Mouse (Mus musculus) heart, embryonic 11.5 days (tissue): ENCODE data around the gene Robo3. TPM values are rescaled to one million over a fixed set of nuclear protein-coding genes. Genes with fewer than 3 reads are reported as not detected.

Experiments
- ATAC-seq: fragments of 200-750 bp; cut with Nextera tagmentation; replicated peaks from 2 replicates; pipeline ENCODE4 v1.8.0; 2017; ENCODE audit warnings: moderate library complexity; ENCODE audit not compliant: insufficient number of reproducible peaks, low FRiP score, low TSS enrichment
- H3K27ac ChIP-seq: fragments of 300-500 bp; sonication (generic); 2 replicates; pipeline ENCODE4 v1.5.1; 2014; ENCODE audit warnings: mild to moderate bottlenecking, low read depth, low read length
- H3K27me3 ChIP-seq: fragments of 300-500 bp; sonication (generic); 2 replicates; pipeline ENCODE4 v1.6.1; 2014; ENCODE audit warnings: mild to moderate bottlenecking, low read length, mixed read lengths; ENCODE audit not compliant: control insufficient read depth, insufficient read depth
- H3K36me3 ChIP-seq: fragments of 300-500 bp; sonication (generic); 2 replicates; pipeline ENCODE4 v1.6.1; 2014; ENCODE audit warnings: mild to moderate bottlenecking, low read length, moderate library complexity, mixed read lengths; ENCODE audit not compliant: control insufficient read depth, insufficient read depth
- H3K4me1 ChIP-seq: fragments of 300-500 bp; sonication (generic); 2 replicates; pipeline ENCODE4 v1.6.1; 2014; ENCODE audit warnings: low read length; ENCODE audit not compliant: control insufficient read depth, insufficient read depth
- H3K4me2 ChIP-seq: fragments of 300-500 bp; sonication (generic); 2 replicates; pipeline ENCODE4 v1.6.1; 2014; ENCODE audit warnings: mild to moderate bottlenecking, moderate library complexity
- H3K4me3 ChIP-seq: fragments of 300-500 bp; sonication (generic); 2 replicates; pipeline ENCODE4 v1.5.1; 2014; ENCODE audit warnings: low read depth, low read length
- H3K9ac ChIP-seq: fragments of 300-500 bp; sonication (generic); 2 replicates; pipeline ENCODE4 v1.6.1; 2014; ENCODE audit warnings: mild to moderate bottlenecking, low read depth, low read length, moderate library complexity
- H3K9me3 ChIP-seq: fragments of 300-500 bp; sonication (generic); replicated peaks from 2 replicates; pipeline ENCODE4 v1.6.1; 2016; ENCODE audit warnings: low read length; ENCODE audit not compliant: control insufficient read depth
- WGBS: fragments of 180-500 bp; shearing (Covaris S2); extraction: QIAGEN DNeasy Blood & Tissue Kit; methylation state at CpG from one replicate; pipeline ENCODE4 v1.1.7; 2014; ENCODE audit not compliant: insufficient replicate concordance; 5-methylcytosine and 5-hydroxymethylcytosine counted together
- polyA plus RNA-seq: library from polyadenylated mRNA; unstranded; fragments of >200 nt; fragmentation: Nextera tagmentation; extraction: Ambion mirVana; gene quantifications from 2 replicates; pipeline ENCODE4 v1.2.1, GENCODE M21; 2014

The Robo3 gene
- polyA plus RNA-seq, 1 experiment from 2014 or later: 0.29 TPM

DNA sequence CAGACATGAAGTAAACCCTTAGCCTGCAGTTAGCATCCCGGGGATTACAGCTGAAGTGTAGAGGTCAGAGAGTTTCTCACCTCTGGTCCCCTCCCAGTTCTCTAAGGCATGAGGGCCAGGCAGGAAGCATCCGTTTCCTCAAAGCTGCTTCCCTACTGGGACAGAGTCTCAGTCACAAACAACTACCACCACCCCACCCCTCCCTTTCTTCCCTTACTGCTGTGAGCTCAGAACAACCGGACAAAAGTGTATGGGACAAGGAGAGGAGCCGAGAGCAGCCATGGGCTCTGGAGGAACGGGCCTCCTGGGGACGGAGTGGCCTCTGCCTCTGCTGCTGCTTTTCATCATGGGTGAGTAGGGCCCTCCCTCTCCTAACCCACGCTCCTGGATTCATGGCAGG is 31.2 kb downstream of the Robo3 start, which contains the start of gene Robo4:
Gene Robo4, plus strand, starts transcription at position 96 of the 400 bp plus-strand sequence.
- no peak for ATAC-seq
- 15% methylated on average over 7 of the region's 7 CpGs for whole genome bisulfite sequencing
- H3K9me3 ChIP-seq: no peaks in the 10 kb centered on the region
- H3K4me3 ChIP-seq: no peak within 1 kb of the TSS
- no peaks in the 10 kb centered on the region for H3K36me3 ChIP-seq
- peak within 1 kb of the TSS; percentile 16; the same call in 1 of the 2 replicates for H3K4me2 ChIP-seq
- H3K27ac ChIP-seq: no peak within 1 kb of the TSS
- no peaks in the 10 kb centered on the region for H3K4me1 ChIP-seq
- 0 out of 2 replicates have a peak within 1 kb of the TSS, but pooled peaks have one; percentile 22 for H3K9ac ChIP-seq
- H3K27me3 ChIP-seq: no peaks in the 10 kb centered on the region

- Histone ChIP-seq H3K9me3 (no peaks in the 10 kb centered on the region), H3K4me3 (no peak overlapping the region), H3K4me2 (no peak overlapping the region), H3K27me3 (no peaks in the 10 kb centered on the region), H3K27ac (no peak overlapping the region), H3K9ac (no peak overlapping the region), H3K4me1 (no peaks in the 10 kb centered on the region), H3K36me3 (no peaks in the 10 kb centered on the region)
- no peak for ATAC-seq
- 56% methylated on average over 2 of the region's 2 CpGs for WGBS
These were observed 32.5 kb downstream of the Robo3 start for GRCm38 (mm10) chr9:37400585-37400984.

DNA sequence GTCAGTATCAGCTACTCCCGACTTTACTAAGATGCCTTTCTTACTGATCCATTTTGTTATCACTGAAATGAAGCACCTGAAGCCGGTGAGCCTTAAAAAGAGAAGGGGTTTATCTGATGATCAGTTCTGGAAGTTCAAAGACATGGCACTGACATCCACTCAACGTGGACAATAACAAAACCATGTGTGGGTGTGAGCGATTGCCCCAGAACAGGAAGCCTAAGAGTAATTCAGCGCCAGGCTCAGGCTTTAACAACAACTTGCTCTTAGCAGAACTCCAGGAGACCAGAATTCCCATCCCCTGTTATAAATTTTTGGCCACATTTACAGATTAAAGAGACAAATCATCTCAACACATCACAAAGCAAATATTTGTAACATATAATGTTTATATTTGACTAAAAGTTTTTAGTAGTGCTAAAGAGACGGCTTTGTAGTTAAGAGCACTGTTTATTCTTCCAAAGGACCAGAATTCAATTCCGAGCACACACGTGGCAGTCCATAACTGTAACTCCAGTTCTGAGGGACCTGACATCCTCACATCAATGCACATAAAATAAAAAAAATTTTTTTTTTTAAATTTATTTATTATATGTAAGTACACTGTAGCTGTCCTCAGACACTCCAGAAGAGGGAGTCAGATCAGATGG is 39.4 kb downstream of the Robo3 start:
- no peak overlapping the region for H3K4me2 ChIP-seq
- no peaks in the 10 kb centered on the region for H3K9me3 ChIP-seq
- H3K36me3 ChIP-seq: no peaks in the 10 kb centered on the region
- H3K27me3 ChIP-seq: no peaks in the 10 kb centered on the region
- H3K27ac ChIP-seq: no peak overlapping the region
- no peak for ATAC-seq
- H3K4me1 ChIP-seq: no peaks in the 10 kb centered on the region
- H3K4me3 ChIP-seq: no peak overlapping the region
- no peak overlapping the region for H3K9ac ChIP-seq
- 65% methylated on average over 8 of the region's 8 CpGs for WGBS

DNA sequence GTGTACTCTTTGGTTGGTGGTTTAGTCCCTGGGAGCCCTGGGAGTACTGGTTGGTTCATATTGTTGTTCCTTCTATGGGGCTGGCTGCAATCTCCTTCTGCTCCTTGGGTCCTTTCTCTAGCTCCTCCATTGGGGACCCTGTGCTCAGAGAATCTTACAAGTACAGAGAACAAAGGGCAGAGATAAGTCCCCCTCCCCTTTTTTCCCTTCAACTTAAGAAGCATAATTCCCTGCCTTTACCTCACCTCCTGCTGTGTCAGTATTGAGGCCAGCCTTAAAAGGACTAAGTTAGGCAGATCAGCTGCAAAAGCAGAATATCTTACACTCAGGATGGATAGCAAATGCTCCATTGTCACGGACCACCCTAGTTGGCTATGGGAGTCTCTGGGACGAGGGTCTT is 41.0 kb downstream of the Robo3 start:
- ATAC-seq: no peak
- WGBS: 75% methylated on average over 2 of the region's 2 CpGs

GRCm38 (mm10) chr9:37390891-37391290 is 42.2 kb downstream of the Robo3 start:
- Histone ChIP-seq H3K4me1 (no peaks in the 10 kb centered on the region), H3K4me2 (no peak overlapping the region), H3K4me3 (no peak overlapping the region), H3K9ac (no peak overlapping the region), H3K27ac (no peak overlapping the region), H3K27me3 (peaks cover 3% of the 10 kb centered on the region), H3K36me3 (no peaks in the 10 kb centered on the region), H3K9me3 (no peaks in the 10 kb centered on the region)
- ATAC-seq: no peak
- 72% methylated on average over 2 of the region's 2 CpGs for WGBS

More for the DNA sequence above, 41.0 kb downstream of the Robo3 start:
- Histone ChIP-seq H3K27me3 (no peaks in the 10 kb centered on the region), H3K4me3 (no peak overlapping the region), H3K4me2 (no peak overlapping the region), H3K27ac (no peak overlapping the region), H3K4me1 (no peaks in the 10 kb centered on the region), H3K36me3 (no peaks in the 10 kb centered on the region), H3K9me3 (no peaks in the 10 kb centered on the region), H3K9ac (no peak overlapping the region)

GRCm38 (mm10) chr9:37384284-37385182 is 48.5 kb downstream of the Robo3 start:
- Histone ChIP-seq H3K9ac (peak overlapping the region; percentile 69), H3K4me2 (peak overlapping the region; percentile 93), H3K27me3 (peaks cover 29% of the 10 kb centered on the region), H3K4me3 (peak overlapping the region; percentile 50), H3K9me3 (no peaks in the 10 kb centered on the region), H3K36me3 (no peaks in the 10 kb centered on the region), H3K4me1 (no peaks in the 10 kb centered on the region), H3K27ac (no peak overlapping the region)
- 7% methylated on average over 49 of the region's 54 CpGs for WGBS
- ATAC-seq: peak; percentile 73

DNA sequence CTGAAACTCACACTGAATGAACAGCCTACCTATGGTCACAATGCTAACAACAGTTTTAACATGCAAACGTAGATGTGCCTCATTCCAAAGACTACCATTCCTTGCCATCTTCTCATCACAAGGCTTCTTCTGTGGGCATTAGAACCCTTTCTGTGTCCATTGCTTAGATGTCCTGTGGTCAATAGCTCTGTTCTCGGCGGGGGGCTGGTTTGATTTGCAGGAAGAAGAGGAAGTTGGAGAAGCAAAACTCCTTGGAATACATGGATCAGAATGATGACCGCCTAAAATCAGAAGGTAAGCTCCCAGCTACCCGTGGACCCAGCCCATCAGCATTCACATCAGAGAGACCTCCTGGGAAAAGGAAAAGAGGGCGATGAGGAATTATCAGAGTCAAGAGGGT is 49.9 kb downstream of the Robo3 start:
- no peak overlapping the region for H3K4me2 ChIP-seq
- no peaks in the 10 kb centered on the region for H3K36me3 ChIP-seq
- no peak overlapping the region for H3K27ac ChIP-seq
- no peak for ATAC-seq
- no peaks in the 10 kb centered on the region for H3K9me3 ChIP-seq
- H3K9ac ChIP-seq: no peak overlapping the region
- peaks cover 29% of the 10 kb centered on the region for H3K27me3 ChIP-seq
- no peak overlapping the region for H3K4me3 ChIP-seq
- WGBS: 81% methylated on average over 6 of the region's 6 CpGs
- no peaks in the 10 kb centered on the region for H3K4me1 ChIP-seq

GRCm38 (mm10) chr9:37375718-37376117 is 57.3 kb downstream of the Robo3 start:
- Histone ChIP-seq H3K9ac (no peak overlapping the region), H3K4me1 (no peaks in the 10 kb centered on the region), H3K27me3 (no peaks in the 10 kb centered on the region), H3K27ac (no peak overlapping the region), H3K36me3 (no peaks in the 10 kb centered on the region), H3K4me3 (no peak overlapping the region), H3K9me3 (no peaks in the 10 kb centered on the region), H3K4me2 (no peak overlapping the region)
- WGBS: 84% methylated on average over 5 of the region's 5 CpGs
- no peak for ATAC-seq
